Mouse (Mus musculus): ENCODE measurements around the gene Mrpl36.

Gene Mrpl36

DNA sequence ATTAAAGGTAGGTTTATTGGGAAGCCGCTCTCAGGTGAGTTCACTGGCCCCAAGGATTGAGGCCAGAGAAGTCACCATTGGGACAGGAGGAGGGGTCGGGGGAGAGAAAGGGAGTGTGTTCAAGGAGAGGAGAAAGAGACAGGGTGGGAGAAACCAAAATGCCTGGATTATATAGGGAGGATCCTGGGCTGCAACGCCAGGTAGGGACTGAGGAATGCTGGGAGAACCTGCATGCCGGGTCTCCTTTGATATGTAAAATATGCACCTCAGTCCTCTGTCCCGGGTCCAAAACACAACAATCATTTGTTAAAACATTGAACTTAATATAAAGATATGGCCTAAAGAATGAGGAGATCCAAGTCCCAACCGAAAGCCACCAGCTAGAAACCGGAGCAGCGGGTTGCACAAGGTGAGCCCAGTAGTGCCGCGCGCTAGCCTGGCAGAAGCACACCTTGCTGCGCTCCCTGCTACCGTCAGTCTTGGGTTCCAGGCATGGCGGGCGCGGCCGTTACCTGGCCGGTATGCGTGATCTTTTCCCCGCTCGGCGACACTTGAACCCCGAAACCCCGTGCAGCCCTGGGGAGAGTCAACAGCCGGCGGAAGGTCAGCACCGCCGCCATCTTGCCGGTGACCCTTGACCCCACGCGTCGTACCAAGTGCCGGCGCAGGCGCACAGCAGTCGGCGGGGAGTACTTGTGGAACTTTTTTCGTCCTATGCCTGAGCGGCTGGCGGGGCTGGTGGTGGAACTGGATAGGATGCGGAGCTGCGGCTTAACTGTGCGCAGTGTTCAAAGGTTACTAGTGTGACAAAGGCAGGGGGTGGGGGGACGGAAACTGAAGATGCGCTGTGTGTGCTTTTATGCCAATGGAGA is at the start of gene Mrpl36, which contains the start of gene Ndufs6:
TSS of gene Mrpl36 (plus strand) at position 687 of the 872 bp plus-strand sequence.
TSS of gene Ndufs6 (minus strand) at position 716 of the 872 bp plus-strand sequence.
- in situ Hi-C loops (cut with MboI; ENCODE audit: low pct_unique_long_range_greater_than_20kb in 1 of 2, low sequenced_read_pairs in 2 of 2, unreplicated experiment in 1 of 2): no loop called here

DNA sequence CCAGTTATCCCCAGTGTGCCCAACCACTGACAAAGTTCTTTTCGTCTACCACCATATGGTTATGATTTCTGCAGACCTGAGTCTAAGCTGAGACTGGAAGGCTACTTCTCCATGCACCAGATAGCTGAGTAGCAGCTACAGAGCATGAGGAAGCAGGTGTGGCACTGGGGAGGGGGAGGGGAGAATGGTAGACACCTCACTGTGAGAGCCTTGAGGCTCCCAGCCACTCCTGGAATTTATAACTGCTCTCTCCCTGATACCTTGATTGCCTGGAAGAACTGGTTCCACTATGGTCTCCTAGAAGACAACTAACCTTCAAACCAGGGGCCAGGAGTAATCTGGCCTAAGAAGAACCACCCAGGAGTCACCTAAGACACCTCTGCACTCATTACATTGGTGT is 49.1 kb upstream of the Mrpl36 start:
- in situ Hi-C loops (cut with MboI; ENCODE audit: low pct_unique_long_range_greater_than_20kb in 1 of 2, low sequenced_read_pairs in 2 of 2, unreplicated experiment in 1 of 2): no loop called here

DNA sequence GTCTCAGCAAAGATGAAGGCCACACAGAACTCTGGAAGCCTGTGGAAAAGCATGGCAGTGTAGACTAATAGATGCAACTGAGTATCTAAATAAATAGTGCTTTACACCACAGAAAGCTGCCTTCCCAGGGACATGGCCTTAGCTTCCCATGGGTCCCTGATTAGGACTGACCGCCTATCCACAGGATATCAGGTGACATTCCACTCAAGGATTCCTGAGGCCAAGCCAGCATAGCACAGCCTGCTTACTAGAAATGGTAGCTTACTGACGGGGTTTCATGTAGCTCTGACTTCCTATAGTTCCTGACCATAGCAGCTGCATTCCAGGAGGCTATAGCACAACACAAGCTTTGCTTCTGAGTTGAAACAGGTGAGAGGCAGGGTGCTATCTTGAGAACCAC is 45.9 kb upstream of the Mrpl36 start:
- in situ Hi-C loops (cut with MboI; ENCODE audit: low pct_unique_long_range_greater_than_20kb in 1 of 2, low sequenced_read_pairs in 2 of 2, unreplicated experiment in 1 of 2): no loop called here

DNA sequence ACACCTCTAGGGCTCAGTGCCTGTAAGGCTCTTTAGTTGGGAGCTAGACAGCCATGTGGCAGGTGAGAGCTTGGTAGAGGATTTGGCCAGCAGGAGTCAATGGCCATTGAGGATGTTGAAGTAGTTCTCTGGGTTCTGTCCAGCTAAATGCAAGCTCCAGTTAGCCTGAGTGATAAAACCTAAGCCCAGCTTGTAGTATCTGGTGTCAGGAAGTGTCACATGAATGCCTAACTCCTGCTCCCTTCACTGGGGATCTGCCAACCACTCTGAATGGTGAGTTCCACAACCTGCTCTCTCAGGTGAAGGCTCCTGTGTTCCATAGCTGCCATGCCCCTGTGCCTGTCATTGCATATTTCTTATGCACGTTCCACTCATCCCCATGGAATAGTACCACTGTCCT is 44.8 kb upstream of the Mrpl36 start:
- in situ Hi-C loops (cut with MboI; ENCODE audit: low pct_unique_long_range_greater_than_20kb in 1 of 2, low sequenced_read_pairs in 2 of 2, unreplicated experiment in 1 of 2): no loop called here

DNA sequence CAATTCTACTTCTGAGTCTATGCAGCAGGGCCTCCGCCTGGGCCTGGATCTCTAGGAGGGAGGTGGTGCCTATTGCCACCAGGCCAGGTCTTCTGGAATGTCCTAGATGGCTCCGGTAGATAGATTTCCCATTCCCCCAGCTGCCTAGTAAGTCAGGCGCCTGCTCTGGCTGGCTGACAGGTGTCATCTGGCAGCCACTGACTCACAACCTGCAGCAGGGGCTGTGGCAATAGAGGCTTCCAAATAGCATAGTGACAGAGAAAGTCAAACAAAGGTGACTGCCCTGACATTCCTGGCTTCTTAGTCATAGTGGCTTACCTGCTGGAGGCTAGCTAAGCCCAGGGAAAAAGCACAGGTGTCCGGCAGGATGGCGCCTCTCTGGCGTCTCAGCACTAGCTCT is 38.1 kb upstream of the Mrpl36 start:
- in situ Hi-C loops (cut with MboI; ENCODE audit: low pct_unique_long_range_greater_than_20kb in 1 of 2, low sequenced_read_pairs in 2 of 2, unreplicated experiment in 1 of 2): no loop called here

DNA sequence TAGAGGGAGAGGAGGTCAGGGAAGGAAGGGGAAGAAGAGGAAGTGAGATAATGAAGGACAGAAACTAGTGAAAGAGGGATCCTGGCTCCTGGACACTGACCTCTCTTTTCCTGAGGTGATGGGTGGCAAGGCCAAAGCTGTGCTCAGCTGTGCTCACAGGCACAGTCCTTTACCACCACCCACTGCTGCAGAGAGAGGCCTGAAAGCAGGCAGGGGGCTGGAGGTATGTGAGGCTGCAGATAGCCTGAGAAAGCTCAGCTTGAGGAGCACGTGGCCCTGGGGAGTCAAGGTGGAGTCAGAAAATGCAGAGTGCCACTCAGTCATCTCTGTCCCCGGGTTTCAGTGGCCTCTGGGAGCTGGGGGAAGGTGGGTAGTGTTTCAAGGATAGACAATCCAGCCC is 37.2 kb upstream of the Mrpl36 start:
- in situ Hi-C loops (cut with MboI; ENCODE audit: low pct_unique_long_range_greater_than_20kb in 1 of 2, low sequenced_read_pairs in 2 of 2, unreplicated experiment in 1 of 2): no loop called here

DNA sequence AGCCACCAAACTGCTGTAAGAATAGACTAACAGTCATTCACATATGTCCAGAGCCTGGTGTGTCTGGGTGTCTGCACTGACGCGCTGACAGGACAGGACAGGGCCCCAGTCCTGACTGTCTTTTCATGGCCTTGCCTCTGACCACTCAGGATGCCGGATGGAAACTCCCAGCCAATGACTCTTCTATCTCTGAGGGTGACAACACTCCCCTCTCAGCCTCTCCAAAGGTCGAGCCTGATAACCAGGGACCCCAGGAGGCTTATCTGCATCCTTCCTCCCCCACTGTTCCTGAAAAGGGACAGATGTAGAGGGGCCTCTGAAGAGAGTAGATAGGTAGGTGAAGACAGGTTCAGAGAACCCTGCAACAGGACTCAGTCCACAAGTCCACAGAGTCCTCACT is 29.6 kb upstream of the Mrpl36 start:
- in situ Hi-C loops (cut with MboI; ENCODE audit: low pct_unique_long_range_greater_than_20kb in 1 of 2, low sequenced_read_pairs in 2 of 2, unreplicated experiment in 1 of 2): no loop called here

DNA sequence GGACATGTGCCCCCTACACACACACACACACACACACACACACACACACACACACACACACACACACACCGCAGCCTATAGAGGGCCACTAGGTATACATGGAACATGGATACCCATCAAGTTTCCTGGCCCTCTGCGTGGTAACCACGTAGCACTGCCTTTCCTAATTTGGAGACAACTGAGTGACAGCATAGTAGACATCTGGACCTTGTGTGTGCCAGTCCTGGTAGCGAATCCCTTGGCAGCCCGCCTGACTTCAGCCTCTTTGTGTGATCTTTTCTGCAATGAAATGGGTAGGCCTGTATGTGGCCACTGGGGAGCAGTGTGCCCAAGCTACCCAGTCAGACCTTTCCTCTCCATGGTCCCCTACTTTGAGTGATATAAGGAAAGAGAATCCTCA is 29.0 kb upstream of the Mrpl36 start:
- in situ Hi-C loops (cut with MboI; ENCODE audit: low pct_unique_long_range_greater_than_20kb in 1 of 2, low sequenced_read_pairs in 2 of 2, unreplicated experiment in 1 of 2): no loop called here

DNA sequence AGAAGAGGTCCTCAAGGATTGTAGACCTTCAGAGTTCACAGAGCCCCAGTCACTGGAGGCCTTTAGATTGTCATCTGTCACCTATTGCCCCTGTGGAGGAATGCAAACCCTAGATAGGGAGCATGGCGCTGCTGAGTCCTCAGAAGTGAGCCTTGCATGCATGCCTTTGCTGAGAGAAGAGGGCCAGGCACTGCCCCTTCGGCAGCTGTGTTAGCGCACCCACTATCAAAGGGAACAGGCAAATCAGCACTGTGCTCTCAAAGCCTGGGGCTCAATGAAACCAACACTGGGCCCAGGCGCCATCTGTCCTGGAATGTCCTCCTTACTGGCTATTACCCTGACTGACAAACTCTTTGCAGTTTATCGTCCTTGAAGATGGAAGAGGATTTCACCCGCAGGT is 23.6 kb upstream of the Mrpl36 start:
- in situ Hi-C loops (cut with MboI; ENCODE audit: low pct_unique_long_range_greater_than_20kb in 1 of 2, low sequenced_read_pairs in 2 of 2, unreplicated experiment in 1 of 2): loop anchor here (10.0 to 25.0 kb wide), 2 partner anchors 210 to 217 kb away; no protein-coding TSS in a partner anchor

DNA sequence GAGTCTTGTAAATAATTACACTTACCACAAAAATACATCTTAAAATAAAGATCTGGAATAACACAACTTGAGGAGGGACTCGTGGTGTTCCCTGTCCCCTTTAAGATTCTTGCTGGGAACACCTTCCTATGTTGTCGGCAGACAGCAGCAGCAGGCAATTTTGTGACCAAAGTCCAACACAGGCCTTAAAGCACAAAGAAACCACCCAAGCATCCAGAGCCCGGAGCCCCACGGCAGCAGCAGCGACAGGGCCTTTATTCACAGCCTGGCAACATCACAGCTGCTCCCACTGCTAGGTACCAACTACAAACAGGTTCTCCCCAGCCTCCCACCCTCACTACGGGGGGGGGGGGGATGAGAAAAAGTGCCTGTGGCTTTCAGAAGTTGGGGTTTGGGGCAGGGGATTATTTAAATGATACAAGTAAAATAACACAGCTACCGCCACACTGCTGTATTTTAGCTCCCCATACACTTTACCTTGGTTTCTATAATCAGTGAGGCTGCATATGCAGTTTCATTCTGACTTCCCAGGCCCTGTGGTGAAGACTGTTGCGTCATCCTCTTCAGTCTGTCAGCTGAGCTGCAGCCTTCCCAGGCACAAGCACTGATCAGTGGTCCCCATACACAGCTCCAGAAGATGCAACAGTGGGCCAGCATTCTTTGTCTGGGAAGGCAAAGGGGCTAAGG is 22.8 kb upstream of the Mrpl36 start:
- in situ Hi-C loops (cut with MboI; ENCODE audit: low pct_unique_long_range_greater_than_20kb in 1 of 2, low sequenced_read_pairs in 2 of 2, unreplicated experiment in 1 of 2): loop anchor here (10.0 to 25.0 kb wide), 2 partner anchors 211 to 218 kb away; no protein-coding TSS in a partner anchor

DNA sequence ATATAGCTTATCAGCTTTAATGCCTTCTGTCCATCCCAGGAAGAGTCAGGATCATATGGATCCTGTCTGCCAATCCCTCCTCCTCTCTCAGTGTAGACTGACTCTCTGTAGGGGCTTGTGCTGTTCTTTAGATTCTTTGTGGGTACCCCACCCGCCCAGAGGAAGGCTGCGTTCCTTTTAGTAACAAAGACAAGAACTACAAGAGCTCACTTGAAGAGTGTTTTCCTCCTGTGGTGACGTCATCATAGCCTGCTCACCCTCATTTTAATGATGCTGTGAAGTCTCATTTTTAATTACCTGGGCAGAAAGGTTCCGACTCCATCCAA is 22.3 kb upstream of the Mrpl36 start:
- in situ Hi-C loops (cut with MboI; ENCODE audit: low pct_unique_long_range_greater_than_20kb in 1 of 2, low sequenced_read_pairs in 2 of 2, unreplicated experiment in 1 of 2): loop anchor here (10.0 to 25.0 kb wide), 2 partner anchors 211 to 219 kb away; no protein-coding TSS in a partner anchor

DNA sequence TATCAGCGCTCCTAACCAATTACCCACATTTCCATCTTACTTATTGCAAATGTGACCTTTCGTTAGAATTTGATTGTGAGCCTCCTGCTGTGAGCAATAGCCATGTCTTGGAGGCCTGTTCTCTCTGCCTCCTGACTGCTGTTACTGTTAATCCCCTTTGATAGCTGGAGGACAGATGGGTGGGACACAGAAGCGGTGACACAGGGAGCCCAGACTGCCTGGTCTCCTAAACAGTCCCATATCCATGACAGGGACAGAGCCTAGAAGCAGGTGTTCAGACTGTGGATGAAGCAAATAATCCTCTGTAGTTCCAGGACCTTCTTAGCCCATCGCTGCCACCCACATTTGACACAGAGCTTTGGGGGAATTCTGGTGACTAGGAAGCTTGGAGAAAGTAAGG is 21.9 kb upstream of the Mrpl36 start:
- in situ Hi-C loops (cut with MboI; ENCODE audit: low pct_unique_long_range_greater_than_20kb in 1 of 2, low sequenced_read_pairs in 2 of 2, unreplicated experiment in 1 of 2): loop anchor here (10.0 to 25.0 kb wide), 2 partner anchors 212 to 219 kb away; no protein-coding TSS in a partner anchor

DNA sequence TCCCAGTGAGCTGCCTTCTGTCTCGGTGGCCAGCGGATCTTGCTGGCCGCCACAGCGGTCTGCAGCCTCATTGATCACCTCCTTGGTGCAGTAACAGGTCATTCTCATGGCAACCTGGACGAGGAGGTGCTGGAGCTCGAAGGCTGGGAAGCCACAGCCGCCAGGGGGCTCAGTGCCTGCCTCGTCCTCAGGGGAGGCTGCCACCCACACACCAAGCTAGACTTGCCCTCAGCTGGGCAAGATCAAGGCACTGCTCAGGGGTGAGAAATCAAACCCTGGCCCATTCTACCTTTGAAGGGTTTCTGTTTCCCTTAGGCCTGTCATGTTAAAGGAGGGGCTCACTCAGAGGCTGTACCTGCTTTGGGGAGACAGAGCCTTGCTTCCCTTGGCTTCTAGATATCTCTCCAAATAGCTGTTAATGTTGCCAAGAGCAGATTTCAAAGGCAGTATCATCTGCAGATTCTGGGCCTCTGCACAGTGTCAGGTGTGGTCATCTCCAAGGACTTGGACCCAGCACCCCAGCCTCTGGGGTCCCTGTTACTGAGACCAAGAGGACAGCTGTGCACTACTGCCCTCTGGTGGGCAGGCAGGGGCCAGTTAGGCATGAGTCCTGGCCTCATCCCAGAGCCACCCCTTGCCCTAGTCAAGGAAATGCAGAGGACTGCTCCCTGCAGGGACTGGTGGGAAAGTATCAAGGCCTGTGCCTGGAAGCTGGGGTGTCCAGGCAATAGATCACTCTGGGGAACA is 18.0 kb upstream of the Mrpl36 start:
- in situ Hi-C loops (cut with MboI; ENCODE audit: low pct_unique_long_range_greater_than_20kb in 1 of 2, low sequenced_read_pairs in 2 of 2, unreplicated experiment in 1 of 2): loop anchor here (10.0 to 25.0 kb wide), 2 partner anchors 146 to 223 kb away; no protein-coding TSS in a partner anchor

DNA sequence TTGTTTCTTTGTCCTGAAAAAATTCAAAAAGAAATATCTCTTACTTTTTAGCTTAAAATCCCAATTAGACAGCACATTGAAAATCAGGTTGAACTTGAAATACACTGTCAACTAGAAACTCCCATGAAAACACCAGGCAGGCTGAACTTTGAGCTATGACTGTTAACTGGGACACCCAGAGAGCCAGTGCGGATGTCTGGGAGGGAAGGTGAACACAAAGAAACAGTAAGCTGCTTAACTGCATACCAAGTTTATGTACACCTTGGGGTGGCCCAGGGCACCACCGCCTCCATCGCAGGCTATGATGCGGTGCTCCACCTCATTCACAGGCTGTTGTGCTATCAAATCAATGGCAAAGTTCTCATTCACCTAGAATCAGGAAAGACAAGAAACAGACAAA is 8.3 kb upstream of the Mrpl36 start:
- in situ Hi-C loops (cut with MboI; ENCODE audit: low pct_unique_long_range_greater_than_20kb in 1 of 2, low sequenced_read_pairs in 2 of 2, unreplicated experiment in 1 of 2): loop anchor here in 1 of 2 experiments (25.0 kb wide), 1 partner anchor 233 kb away; no protein-coding TSS in a partner anchor

DNA sequence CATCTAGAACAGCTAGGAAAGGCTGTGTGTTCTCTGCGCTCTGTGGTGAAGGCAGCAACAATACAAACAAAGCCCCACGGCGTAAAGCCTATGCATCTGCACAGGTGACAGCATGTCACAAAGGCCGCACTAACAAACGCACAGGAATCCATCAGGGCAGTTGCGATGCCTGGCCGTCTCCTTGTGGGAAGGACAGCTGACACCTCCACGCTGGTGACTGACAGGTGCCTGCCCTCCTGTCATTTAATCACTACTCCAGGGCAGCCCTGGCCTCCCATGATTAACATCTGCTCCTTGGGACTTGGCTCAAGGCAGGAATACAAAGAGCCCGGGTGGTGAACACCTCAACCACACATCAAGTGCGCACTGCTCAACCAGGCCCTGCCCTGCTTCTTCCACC is 5.7 kb upstream of the Mrpl36 start:
- in situ Hi-C loops (cut with MboI; ENCODE audit: low pct_unique_long_range_greater_than_20kb in 1 of 2, low sequenced_read_pairs in 2 of 2, unreplicated experiment in 1 of 2): loop anchor here in 1 of 2 experiments (25.0 kb wide), 1 partner anchor 235 kb away; no protein-coding TSS in a partner anchor

DNA sequence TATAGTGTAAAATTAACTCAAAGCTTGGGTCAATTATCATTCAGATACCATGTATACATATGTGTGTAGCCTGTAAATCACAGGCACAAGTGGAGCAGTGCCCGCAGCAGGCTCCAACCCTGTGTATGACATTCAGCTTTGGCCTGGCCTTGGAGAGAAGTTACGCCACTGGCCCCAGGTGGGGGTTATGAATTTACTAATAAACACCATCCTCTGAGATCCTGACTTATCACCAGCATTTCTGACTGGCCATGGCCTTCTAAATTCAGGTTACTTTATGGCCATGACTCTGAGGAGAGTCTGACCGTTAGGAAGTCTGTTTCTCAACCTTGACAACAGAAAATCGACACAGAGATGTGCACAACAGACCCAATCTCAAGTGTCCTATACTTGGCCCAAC is 4.9 kb upstream of the Mrpl36 start:
- in situ Hi-C loops (cut with MboI; ENCODE audit: low pct_unique_long_range_greater_than_20kb in 1 of 2, low sequenced_read_pairs in 2 of 2, unreplicated experiment in 1 of 2): loop anchor here in 1 of 2 experiments (25.0 kb wide), 1 partner anchor 236 kb away; no protein-coding TSS in a partner anchor

DNA sequence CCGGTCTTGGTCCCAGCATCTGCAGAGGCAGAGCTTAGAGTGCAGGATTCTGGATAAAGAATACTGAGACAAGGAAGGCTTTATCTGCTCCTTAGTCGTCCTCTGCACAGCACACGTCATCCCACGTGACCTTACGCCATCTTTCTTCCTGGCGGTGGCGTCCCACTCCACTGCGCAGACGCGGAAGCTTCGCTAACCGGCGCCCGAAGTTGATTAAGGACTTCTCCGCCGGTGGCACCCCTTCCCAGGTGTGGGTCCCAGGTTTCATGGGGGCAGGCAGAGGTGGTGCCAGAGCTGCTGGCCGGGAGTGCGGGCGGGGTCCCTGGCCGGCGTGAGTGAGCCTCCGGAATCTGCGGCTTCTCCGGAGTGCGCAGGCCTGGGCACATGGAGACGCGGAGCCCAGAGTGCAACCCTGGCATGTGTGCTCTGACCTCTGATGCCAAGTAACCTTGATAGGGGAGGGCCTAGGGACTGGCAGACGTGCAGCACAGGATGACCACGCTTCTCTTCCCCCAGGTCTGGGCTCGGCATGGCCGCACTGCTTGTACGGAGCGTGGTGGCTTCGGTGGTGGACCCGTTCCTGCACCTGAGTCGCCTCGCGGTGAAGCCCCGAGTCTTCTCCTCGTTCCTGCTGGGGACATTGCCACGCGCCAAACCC is 2.7 kb downstream of the Mrpl36 start:
- in situ Hi-C loops (cut with MboI; ENCODE audit: low pct_unique_long_range_greater_than_20kb in 1 of 2, low sequenced_read_pairs in 2 of 2, unreplicated experiment in 1 of 2): no loop called here

DNA sequence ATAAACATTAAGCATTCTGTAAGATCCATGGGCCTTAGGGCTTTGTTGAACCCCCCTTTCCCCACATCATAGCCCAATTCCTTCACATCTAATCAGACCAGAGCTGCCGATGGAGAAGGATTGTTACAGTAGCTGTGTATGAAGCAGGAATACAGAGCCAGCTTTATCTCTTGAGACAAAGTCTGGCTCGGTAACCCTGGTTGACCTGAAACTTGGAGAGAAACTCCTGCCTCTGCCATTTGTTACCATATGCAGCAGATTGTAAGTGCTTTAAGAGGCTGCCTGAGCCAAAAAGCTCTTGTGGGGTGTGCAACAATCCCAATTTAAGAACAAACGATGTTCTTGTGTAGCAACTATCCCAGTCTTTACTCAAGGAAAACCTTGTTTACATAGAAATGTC is 3.4 kb downstream of the Mrpl36 start:
- in situ Hi-C loops (cut with MboI; ENCODE audit: low pct_unique_long_range_greater_than_20kb in 1 of 2, low sequenced_read_pairs in 2 of 2, unreplicated experiment in 1 of 2): no loop called here

Measured in mouse embryonic stem cell (cell line).